Mouse (Mus musculus): ENCODE data around the gene Gm1113.

Gm1113 gene

DNA sequence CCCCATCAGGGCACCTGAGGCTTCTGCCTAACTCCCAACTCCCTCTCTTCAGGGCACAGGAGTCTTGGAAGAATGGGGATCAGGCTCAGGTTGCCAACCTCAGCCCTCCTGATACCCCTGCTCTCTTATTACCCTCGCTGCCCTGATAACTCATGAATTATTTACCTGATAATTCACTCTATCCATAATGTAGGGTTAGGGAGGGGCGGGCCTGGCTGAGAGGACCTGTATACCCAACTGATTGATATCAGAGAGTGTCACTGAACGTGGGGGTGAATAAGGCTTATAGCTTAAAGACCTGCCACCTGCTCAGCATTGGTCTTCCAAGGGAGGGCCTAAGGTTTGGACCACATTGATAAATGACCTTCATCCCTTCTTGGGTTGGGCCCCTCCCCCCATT, at the start of gene Gm1113:
TSS of gene Gm1113 (minus strand) at position 101 of the 400 bp plus-strand sequence.
- CTCF ChIA-PET: interaction anchor here (0.6 kb wide), 1 partner anchor 91 kb away, joined by 3 read pairs; no protein-coding TSS in a partner anchor

DNA sequence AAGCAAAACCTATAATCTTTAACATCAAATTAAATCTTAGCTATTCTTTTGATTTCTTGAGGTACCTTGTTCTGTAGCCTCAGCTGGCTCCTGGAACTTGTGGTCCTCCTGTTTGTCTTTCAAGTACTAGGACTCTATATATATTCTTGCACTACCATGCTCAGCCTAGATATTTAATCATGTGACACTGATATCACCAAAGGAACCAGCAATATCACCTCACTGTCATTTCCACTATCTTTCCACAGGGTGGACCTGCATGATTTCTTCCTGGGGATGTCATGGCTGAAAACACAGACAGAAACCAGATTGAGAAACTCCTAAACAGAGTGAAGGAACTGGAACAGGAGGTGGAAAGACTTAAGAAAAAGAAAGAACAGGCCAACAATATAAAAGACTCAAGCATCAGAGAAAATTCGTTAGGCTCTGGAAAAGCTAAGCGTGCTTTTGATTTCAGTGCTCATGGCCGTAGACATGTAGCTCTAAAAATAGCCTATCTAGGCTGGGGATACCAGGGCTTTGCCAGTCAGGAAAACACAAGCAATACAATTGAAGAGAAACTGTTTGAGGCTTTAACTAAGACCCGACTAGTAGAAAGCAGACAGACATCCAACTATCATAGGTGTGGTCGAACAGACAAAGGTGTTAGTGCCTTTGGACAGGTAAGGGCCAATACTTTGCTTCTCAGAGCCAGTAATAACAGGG, 46.6 kb upstream of the Gm1113 start:
- CTCF ChIA-PET: no interaction called here

DNA sequence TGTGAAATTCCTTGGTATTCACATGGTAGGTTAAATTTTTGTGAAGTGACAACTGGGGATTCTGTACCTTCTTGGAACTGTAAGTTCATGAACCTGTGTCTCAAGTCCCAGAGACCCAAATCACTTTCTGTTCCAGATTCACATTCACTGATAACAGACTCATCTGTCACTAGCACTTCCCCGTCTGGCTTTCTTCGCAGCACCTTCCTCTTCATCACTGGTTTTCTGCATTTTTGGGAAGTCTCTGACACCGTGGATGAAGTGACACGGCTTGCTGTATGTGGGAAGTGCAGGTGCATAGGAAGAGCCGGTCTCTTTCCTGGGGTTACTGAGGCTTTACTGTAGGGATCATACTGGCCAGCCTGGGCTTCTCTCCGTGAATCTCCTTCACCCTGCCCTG, 43.5 kb upstream of the Gm1113 start:
- CTCF ChIA-PET: no interaction called here

DNA sequence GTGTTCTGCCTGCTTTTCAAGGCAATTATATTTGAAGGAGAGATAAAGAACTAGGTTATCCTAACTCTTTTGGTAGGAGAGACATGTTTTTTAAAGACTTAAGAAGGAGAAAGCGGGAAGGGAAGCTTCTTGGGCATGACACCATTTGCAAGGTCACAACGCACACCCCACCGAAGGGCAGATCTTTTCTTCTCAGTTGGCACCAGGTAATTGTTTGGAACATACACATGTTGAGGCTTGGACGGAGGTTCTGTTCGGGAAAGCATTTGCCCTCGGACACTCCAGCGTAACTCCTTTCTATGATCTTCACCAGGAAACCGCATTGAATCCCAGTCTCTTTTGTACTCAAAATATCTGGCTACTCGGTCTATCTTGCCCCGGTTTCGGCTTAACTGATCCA, 43.0 kb upstream of the Gm1113 start:
- CTCF ChIA-PET: no interaction called here

DNA sequence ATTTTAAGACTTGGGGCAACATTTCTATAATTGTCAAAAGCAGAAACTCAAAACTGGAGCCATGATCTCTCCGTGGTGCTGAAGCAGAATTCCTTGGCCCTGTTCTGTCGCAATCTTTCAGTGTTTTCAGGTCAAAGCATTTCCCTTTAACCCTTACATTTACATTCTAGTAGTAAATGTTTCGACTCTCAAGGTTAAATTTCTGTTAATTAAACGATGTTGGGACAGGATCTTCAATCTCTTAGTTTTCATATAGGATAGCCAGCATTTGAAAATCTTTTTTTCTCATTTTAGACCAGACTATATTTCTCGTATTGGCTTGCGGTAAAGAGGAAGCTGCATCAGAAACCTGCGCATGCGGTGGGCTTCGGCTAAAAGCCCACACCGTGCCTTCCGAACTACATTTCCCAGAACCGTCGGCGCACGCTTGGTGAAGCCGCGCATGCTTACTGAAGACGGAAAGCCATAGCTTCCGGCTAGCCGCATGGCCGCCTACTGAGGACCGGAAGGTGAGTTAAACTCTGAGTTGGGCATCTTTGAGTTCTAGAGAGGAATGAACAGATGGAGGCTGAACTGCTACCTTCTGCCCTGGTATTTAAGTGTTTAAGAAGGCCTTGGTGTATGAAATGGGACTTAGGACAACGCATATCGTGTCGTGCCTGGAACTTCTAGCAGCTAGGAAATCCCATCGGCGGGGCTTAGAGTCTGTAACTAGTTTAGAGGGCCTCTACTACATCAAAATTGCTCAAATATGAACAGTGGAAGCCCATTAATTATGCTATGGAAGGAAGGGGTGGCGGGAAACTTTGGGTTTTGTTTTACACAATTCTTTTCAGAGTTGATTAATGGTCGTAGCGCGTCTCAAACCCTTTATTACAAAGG, 41.2 kb upstream of the Gm1113 start:
- CTCF ChIA-PET: interaction anchor here (0.6 kb wide), 1 partner anchor 496 kb away, joined by 3 read pairs; no protein-coding TSS in a partner anchor

DNA sequence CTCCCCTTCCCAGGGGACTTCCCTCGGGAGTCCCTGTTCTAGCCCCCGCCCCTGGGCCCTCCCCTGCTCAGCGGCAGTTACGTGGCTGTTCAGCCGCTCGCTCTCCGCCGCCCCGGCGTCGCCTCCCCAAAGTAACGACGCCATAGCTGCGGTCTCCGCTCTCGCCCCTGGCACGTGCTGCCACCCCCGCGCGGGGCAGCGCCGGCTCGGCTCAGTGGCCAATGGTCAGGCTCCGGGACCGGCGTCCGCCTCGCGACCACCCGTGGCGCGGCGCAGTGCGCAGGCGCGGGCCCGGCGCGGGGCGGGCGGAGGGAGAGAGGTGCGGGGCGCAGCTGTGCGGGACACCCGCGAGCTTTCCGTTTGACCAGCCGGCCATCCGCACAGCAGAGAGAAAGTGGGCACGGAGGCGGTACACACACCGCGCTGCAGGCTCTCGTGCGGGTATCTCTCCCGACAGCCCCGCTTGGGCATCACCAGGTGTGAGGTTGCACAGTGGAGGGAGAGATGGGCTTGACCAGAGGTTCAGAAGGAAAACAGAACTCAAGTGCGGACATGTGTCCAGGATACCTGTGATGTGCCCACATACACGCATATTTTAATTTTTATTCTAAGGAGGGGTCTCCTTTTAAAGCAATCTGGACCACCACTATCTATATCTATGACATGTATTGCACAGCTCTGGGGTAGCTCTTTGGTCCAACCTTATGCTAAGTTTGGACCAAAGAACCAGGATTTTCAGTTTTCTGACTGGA, 40.4 kb upstream of the Gm1113 start, which contains the start of the genes Ddx25 and Pus3:
TSS of gene Ddx25 (minus strand) at position 272 of the 752 bp plus-strand sequence.
TSS of gene Pus3 (plus strand) at position 339 of the 752 bp plus-strand sequence.
- CTCF ChIA-PET: no interaction called here

DNA sequence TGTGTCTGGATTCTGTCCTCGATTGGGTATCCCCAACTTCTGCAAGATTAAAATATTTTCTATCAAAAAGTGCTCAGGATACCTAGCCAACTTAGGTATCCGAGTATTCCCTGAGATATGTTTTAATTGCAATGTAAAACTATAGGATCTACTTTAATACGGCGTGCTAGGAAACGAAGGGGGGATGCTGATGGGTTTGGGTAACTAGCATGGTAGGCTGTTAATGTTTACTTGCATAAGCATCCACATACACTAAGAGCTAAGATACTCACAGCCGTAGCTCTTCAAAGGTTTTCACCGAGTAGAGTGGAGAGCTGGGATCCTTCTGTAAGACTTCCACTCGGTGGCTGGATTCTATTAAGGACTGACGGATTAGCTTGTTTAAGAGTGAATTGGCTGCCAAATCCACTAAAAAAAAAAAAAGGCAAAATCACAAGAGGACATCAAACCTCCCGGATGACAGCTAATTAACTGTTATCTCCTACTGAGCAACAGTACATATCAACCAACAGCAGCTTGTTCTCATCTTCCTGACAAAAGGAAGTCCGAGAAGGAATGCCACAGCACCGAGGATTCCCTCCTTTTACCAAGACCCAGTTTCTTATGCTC, 38.5 kb upstream of the Gm1113 start:
- CTCF ChIA-PET: interaction anchor here (0.6 kb wide), 1 partner anchor 366 kb away, joined by 4 read pairs; no protein-coding TSS in a partner anchor

DNA sequence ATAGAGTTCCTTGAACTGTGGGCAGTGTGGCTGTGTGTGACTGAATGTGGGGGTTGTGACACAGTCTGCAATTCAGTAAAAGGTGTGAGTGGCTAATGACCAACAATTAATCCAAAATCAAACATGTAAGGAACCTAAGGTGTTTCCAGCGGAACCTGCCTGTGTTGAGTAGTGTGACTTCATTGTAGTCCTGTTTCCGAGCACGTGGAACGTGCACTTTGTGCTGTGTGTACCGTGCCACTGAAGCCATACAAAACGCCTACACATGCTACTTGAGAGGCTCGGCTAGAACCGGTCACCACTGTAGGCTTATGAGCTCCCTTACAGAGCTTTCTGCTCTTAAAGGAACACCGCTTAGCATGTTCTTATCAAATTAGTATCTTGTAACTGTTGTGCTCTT, 30.4 kb upstream of the Gm1113 start:
- CTCF ChIA-PET: no interaction called here

DNA sequence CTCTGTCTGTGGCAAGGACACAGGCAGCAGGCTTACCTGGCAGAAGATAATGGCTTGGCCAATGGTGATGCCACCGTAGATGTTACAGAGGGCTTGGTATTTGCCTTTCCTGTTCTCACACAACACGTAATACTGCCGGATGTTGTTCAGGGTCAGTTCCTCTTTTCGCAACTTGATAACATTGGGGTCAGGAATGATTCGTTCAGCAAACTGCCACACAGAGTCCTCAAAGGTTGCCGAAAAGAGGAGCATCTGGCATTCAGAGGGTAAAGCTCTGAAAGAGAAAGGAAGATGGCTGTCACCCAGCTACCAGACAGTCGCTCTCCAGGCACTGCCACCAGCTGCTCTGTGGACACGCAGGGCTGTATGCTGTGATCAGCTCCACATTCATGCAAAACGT, 28.7 kb upstream of the Gm1113 start:
- CTCF ChIA-PET: no interaction called here

DNA sequence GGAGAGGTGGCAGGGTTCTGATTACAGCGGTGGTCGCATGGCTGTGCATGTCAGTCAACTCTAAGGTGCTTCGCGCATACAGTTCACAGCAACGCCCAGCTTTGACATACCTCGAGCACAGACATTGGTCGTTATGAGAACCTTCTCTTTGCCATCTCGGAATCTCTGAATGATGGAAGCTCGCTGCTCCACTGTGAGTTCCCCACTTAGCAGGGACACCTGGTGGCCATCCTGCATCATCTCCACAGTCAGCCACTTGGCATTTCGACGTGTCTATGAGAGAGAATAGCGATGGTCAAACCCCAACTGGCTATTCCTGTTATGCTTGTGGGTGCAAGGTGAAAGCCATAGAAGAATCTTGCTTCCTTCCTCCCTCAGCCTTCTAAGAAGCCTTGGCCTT, 27.6 kb upstream of the Gm1113 start:
- CTCF ChIA-PET: no interaction called here

DNA sequence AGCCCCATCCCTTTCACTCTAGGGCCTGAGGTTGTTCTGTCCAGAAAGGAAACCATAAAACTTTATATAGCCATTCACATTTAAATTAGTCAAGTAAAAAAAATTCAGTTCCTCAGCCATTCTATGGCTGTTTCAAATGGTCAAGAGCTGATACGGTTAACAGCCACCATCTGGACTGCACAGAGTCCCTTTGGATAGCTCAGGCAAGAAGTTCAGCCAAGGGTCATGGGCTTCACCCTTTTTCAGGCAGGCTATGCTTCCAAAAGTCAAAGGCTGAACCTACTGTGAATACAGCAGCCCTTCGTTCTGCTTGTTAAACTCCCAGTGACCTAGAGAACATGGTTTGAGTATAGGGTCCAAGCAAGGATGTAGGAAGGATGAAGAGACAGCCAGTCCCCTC, 26.6 kb upstream of the Gm1113 start:
- CTCF ChIA-PET: no interaction called here

DNA sequence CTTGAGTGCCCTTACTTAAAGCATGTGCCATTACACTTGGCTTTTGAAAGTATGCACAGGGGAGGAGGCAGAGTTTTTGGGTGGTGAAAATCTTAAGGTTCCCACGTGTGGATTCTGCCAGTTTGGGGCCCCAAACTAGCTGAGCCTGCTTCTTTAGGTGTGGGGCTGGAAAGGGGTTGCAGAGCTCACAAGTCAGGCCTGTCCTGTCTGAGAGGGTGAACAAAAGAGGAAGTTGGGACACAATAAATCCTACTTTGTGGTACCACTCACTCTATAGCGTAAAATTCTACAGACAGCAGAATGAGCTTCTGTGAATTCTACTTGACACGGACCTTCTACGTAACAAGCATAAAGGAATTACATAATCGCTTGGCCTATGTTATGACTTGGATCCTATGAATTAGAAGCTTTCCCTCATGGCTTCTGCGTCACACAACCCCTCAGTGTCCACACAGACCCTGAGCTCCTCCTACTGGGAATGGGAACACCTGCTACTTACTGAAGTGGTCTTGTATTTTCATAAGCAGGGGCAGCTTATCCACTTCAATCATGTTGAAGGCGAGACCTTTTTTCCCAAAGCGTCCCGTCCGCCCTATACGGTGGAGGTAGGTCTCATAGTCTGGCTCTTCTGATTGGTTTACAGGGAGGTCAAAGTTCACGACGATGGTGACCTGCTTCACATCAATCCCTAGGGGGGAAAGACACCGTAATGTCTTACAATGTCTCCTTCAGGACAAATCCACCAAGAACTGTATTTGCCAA, 25.2 kb upstream of the Gm1113 start:
- CTCF ChIA-PET: interaction anchor here (0.7 to 1.1 kb wide), 2 partner anchors 9 to 88 kb away, joined by 3 to 5 read pairs; no protein-coding TSS in a partner anchor

DNA sequence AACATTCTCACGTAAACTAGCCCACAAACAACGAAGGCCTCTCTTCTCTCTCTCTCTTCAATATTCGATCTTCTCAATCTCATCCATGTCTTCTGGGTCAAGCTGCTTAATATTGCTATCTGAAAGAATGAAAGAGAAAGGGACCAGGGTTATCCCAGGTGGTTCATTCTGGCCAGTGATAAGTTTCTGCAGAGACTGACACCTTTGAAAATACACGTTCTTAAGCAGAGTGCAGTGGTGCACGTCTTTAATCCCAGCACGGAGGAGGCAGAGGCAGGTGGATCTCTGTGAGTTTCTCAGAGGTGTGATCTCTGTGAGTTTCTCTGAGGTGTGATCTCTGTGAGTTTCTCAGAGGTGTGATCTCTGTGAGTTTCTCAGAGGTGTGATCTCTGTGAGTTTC, 23.9 kb upstream of the Gm1113 start:
- CTCF ChIA-PET: interaction anchor here (0.6 to 0.7 kb wide), 3 partner anchors 47 to 665 kb away, joined by 3 read pairs; no protein-coding TSS in a partner anchor

DNA sequence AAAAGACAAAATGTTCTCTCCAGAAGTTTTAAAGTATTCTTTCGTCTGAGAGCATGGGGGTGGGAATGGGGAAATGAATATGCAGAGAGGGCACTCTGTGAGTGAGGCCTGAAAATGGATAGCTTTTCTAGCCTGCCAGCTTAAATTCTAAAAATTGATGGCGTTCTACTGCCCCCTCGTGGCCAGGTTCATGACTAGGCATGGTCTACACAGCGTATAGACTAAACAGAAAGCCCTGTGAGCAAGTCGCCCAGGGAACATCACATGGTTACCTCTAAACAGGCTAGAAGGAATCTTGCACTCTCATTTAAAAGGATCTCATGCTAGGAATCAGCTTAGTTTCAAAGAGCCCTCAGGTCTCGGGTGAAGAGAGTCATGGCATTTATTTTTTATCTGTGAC, 23.4 kb upstream of the Gm1113 start:
- CTCF ChIA-PET: interaction anchor here (0.6 to 0.7 kb wide), 2 partner anchors 48 to 383 kb away, joined by 3 to 9 read pairs; no protein-coding TSS in a partner anchor

DNA sequence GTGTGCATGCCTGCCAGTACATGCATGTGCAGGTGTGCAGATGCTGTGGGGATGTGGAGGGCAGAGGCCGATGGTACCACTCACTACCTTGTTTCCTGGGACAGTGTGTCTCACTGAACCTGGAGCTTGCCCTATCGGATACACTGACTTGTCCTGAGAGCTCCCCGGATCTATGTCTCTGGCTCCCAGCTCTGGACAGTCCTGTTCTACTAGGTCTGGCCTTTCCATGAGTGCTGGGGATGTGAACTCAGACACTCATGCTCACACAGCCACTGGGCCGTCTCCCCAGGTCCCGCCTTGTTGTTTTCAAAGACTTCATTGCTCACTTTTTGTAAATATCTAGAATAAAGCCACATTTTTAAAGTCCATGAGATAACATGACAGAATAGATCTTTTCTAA, 23.0 kb upstream of the Gm1113 start:
- CTCF ChIA-PET: interaction anchor here (0.6 kb wide), 1 partner anchor 383 kb away, joined by 9 read pairs; no protein-coding TSS in a partner anchor

DNA sequence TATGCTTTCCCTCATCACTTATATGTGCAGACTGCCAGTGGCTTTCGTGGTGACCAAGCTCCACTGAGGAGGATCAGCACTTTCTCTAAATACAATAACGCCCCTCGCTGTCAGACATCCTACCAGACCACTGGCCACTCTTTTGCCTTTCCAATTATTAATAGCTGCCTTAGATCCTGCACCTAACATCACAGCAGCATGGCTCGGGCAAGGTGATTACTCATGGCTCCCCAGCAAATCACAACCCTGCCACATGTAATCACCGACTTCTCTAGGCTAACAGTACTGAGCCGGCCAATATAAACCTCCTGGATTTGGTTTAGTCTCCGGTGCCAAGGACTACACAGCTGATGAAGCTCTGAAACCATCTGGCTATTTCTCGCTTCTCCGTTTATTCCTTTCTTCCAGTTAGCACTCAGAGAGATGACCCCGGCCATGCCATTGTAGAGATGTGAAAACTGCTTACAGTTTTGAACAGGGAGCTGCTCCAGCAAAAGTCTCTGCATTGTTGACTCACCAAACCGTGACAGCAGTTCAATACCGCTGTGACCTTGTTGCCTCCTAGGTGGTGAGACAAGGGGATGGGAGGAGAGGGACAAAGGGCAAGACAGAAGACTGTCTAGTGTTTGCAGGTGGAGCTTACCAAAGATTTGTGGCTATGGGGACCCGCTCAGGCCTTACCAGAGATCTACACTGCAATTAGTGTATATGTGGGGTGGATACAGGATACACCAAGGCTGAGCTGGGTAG, 21.1 kb upstream of the Gm1113 start:
- CTCF ChIA-PET: interaction anchor here (0.6 kb wide), 1 partner anchor 119 kb away, joined by 4 read pairs; no protein-coding TSS in a partner anchor

DNA sequence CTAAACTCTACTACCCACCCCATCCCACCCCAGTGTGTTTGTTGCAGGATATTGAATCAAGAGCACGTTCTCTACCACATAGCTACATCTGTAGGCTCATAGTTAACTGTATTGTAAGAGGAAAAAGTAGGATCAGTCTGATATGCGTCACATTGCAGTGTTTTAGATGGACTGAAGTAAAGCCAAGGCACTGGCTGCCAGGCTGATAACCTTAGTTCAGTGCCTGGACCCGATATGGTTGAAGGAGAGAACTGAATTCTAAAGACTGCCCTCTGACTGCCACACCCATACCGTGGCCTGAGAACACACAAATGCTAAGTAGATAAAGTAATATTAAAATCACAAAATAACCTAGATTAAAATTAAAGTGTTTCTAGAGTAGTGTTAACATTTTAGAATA, 17.8 kb upstream of the Gm1113 start:
- CTCF ChIA-PET: no interaction called here

DNA sequence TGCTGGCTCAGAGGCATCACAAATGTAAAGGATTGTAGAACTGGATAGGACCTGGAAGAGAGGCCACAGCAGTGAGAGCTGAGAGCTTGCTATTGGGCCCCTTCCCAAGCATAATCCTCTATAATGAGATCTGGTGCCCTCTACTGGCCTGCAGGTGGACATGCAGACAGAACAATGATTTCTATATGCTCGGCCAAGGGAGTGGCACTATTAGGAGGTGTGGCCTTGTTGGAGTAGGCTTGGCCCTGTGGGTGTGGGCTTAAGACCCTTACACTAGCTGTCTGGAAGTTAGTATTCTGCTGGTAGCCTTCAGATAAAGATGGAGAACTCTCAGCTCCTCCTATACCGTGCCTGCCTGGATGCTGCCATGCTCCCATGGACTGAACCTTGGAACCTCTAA, 17.0 kb upstream of the Gm1113 start:
- CTCF ChIA-PET: interaction anchor here (1.1 kb wide), 1 partner anchor 265 kb away, joined by 4 read pairs; no protein-coding TSS in a partner anchor

DNA sequence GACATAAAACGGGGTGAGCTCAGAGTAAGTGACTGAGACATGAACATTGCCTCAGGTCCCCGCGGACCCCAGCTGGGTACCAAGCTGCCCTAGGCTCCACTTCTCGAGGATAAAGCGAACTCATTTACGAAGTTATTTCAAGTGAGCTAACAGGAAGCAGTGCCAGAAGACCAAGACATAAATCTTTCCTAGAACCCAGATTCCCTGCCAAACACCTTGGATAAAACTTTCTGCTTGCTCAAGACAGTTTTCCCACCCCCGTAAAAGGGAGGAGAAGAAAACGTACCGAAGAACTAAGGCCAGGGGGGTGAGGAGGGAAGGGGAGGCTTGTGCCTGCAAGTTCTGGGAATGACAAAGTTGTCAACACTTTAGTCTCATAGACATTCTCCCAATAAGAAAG, 15.2 kb upstream of the Gm1113 start:
- CTCF ChIA-PET: no interaction called here

DNA sequence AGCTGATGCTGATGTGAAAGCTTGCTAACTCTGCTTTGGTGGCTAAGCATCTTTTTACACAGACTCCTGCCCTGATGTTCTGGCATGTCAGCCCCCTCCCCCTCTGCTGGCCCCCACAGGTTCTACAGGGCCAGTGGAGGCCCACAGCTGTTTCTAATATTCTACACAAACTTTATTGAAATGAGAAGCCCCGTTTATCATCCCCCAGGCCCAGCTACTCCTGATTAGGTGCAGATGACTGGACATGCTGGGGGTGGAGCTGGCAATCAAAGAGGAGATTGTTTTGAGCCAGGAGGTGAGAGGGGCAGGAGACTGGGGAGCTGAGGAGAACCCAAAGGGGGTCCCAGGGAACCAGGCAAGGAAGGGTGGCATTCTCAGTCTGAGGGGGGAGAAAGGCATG, 11.7 kb upstream of the Gm1113 start:
- CTCF ChIA-PET: no interaction called here
